Mouse (Mus musculus) midbrain, postnatal 0 days (tissue): ENCODE measurements around the gene Mpv17. TPM values are rescaled to one million over a fixed set of nuclear protein-coding genes. Genes with fewer than 3 reads are reported as not detected.

Experiments
- ATAC-seq: fragments of 200-750 bp; cut with Nextera tagmentation; 2 replicates; pipeline ENCODE4 v1.8.0; 2017; ENCODE audit warnings: moderate number of reproducible peaks, mild to moderate bottlenecking, moderate TSS enrichment, moderate library complexity; ENCODE audit not compliant: low FRiP score
- DNase-seq: peaks from one replicate; pipeline ENCODE4 v3.0.0-alpha.2; 2015; ENCODE audit warnings: low spot score
- H3K27ac ChIP-seq: fragments of 300-500 bp; sonication (generic); 2 replicates; pipeline ENCODE4 v1.5.1; 2014; ENCODE audit warnings: low read depth, mild to moderate bottlenecking, low read length, mixed read lengths
- H3K27me3 ChIP-seq: fragments of 300-500 bp; sonication (generic); 2 replicates; pipeline ENCODE4 v1.6.1; 2014; ENCODE audit warnings: low read length, control low read depth, mixed read lengths; ENCODE audit not compliant: insufficient read depth
- H3K36me3 ChIP-seq: fragments of 300-500 bp; sonication (generic); 2 replicates; pipeline ENCODE4 v1.6.1; 2014; ENCODE audit warnings: low read length, control low read depth, mixed read lengths; ENCODE audit not compliant: insufficient read depth
- H3K4me1 ChIP-seq: fragments of 300-500 bp; sonication (generic); 2 replicates; pipeline ENCODE4 v1.6.1; 2014; ENCODE audit warnings: mild to moderate bottlenecking, control low read depth, antibody characterized with exemption, low read length, mixed read lengths; ENCODE audit not compliant: insufficient read depth
- H3K4me2 ChIP-seq: fragments of 300-500 bp; sonication (generic); 2 replicates; pipeline ENCODE4 v1.6.1; 2014; ENCODE audit warnings: low read depth, mild to moderate bottlenecking, low read length, mixed read lengths; ENCODE audit not compliant: poor library complexity, severe bottlenecking
- H3K4me3 ChIP-seq: fragments of 300-500 bp; sonication (generic); 2 replicates; pipeline ENCODE4 v1.5.1; 2014; ENCODE audit warnings: low read depth, mild to moderate bottlenecking, low read length, moderate library complexity
- H3K9ac ChIP-seq: fragments of 300-500 bp; sonication (generic); replicated peaks from 2 replicates; pipeline ENCODE4 v1.6.1; 2014; ENCODE audit warnings: mild to moderate bottlenecking, low read length, moderate library complexity, mixed read lengths; ENCODE audit not compliant: poor library complexity, severe bottlenecking
- H3K9me3 ChIP-seq: fragments of 300-500 bp; sonication (generic); 2 replicates; pipeline ENCODE4 v1.6.1; 2016; ENCODE audit warnings: low read length, control low read depth
- CTCF ChIP-seq: IDR thresholded peaks from 2 replicates; pipeline ENCODE4 v1.5.1; 2016; ENCODE audit warnings: antibody characterized with exemption, mild to moderate bottlenecking
- WGBS: fragments of 180-500 bp; shearing (Covaris S2); extraction: QIAGEN DNeasy Blood & Tissue Kit; methylation state at CpG from one replicate; pipeline ENCODE4 v1.1.7; 2014; 5-methylcytosine and 5-hydroxymethylcytosine counted together
- polyA plus RNA-seq: library from polyadenylated mRNA; unstranded; fragments of >200 nt; fragmentation: Nextera tagmentation; extraction: Ambion mirVana; gene quantifications from 2 replicates; pipeline ENCODE4 v1.2.1, GENCODE M21; 2015
- total RNA-seq: library from RNA; depleted of rRNA; stranded (reverse); fragments of >200 nt; gene quantifications from 2 replicates; pipeline ENCODE4 v1.2.3, GENCODE M21; 2014

The Mpv17 gene
- total and polyA plus RNA-seq, 2 experiments from 2014 or later, result 38.8 to 65.5 TPM

- Histone ChIP-seq H3K9ac (no peak within 1 kb of the TSS), H3K9me3 (no peaks in the 10 kb centered on the region), H3K4me3 (no peak within 1 kb of the TSS), H3K4me2 (no peak within 1 kb of the TSS), H3K27ac (no peak within 1 kb of the TSS), H3K4me1 (no peaks in the 10 kb centered on the region), H3K27me3 (no peaks in the 10 kb centered on the region), H3K36me3 (no peaks in the 10 kb centered on the region)
- whole genome bisulfite sequencing, result 94% methylated on average over 18 of the region's 18 CpGs
- DNase-seq, result no peak
- TF ChIP-seq CTCF, result no peak
- no peak for ATAC-seq
Measured at GRCm38 (mm10) chr5:31108000-31108490, 46.0 kb downstream of the Mpv17 start, which contains the start of gene Slc30a3. Gene Slc30a3 (minus strand): TSS chr5:31108237.

GRCm38 (mm10) chr5:31105814-31106335, 48.2 kb downstream of the Mpv17 start, which contains the start of gene Dnajc5g:
Gene Dnajc5g (plus strand): TSS chr5:31106285.
- TF ChIP-seq CTCF, result no peak
- Histone ChIP-seq H3K4me3 (no peak within 1 kb of the TSS), H3K27me3 (no peaks in the 10 kb centered on the region), H3K9me3 (no peaks in the 10 kb centered on the region), H3K4me1 (no peaks in the 10 kb centered on the region), H3K36me3 (no peaks in the 10 kb centered on the region), H3K9ac (no peak within 1 kb of the TSS), H3K4me2 (no peak within 1 kb of the TSS), H3K27ac (no peak within 1 kb of the TSS)
- no peak for ATAC-seq
- 87% methylated on average over 9 of the region's 9 CpGs for WGBS
- no peak for DNase-seq

DNA sequence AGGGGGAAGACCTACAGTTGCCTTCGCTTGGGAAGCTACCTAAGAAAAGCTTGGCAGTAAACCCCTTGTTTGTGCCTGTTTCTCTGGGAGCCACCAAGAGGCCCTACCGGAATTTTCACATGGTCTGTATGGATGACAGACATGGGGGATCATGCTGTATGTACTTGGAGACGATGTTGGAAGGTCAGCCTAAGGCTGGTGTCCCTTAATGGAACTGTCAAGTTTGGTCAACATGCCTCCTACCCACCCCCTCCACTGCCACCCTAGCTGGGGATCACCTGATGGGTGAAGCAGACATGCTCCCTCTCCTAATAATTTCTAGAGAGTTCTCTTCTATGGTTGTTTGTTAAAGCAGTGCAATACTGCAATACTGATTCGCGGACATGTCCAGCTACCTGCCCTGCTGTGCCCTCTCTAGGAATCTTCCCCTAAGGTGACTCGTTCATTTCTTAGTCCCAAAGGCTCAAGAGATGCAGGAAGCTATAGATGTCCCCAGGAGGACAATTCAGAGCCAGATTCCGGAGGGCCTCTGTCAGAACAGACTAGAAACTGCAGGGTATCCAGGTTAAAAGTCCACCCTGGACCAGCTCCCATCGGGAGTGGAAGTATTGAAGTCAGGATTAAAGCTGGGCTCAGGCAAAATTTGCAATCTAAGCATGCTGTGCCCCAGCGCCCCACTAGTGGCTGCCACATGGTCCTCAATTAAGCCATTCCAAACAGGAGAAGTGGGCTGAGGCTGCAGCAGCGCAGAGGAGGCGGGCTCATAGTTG, 58.2 kb downstream of the Mpv17 start:
- Histone ChIP-seq H3K9me3 (no peaks in the 10 kb centered on the region), H3K27ac (no peak overlapping the region), H3K36me3 (no peaks in the 10 kb centered on the region), H3K4me3 (peak overlapping the region; percentile 12; the same call in 1 of the 2 replicates), H3K4me1 (peaks cover 4% of the 10 kb centered on the region; the same call in 1 of the 2 replicates), H3K9ac (no peak overlapping the region), H3K27me3 (peaks cover 57% of the 10 kb centered on the region), H3K4me2 (peak overlapping the region; percentile 25)
- no peak for DNase-seq
- ATAC-seq, result no peak
- no peak; the same call in 1 of the 2 replicates for TF ChIP-seq CTCF
- 20% methylated on average over 11 of the region's 11 CpGs for WGBS

DNA sequence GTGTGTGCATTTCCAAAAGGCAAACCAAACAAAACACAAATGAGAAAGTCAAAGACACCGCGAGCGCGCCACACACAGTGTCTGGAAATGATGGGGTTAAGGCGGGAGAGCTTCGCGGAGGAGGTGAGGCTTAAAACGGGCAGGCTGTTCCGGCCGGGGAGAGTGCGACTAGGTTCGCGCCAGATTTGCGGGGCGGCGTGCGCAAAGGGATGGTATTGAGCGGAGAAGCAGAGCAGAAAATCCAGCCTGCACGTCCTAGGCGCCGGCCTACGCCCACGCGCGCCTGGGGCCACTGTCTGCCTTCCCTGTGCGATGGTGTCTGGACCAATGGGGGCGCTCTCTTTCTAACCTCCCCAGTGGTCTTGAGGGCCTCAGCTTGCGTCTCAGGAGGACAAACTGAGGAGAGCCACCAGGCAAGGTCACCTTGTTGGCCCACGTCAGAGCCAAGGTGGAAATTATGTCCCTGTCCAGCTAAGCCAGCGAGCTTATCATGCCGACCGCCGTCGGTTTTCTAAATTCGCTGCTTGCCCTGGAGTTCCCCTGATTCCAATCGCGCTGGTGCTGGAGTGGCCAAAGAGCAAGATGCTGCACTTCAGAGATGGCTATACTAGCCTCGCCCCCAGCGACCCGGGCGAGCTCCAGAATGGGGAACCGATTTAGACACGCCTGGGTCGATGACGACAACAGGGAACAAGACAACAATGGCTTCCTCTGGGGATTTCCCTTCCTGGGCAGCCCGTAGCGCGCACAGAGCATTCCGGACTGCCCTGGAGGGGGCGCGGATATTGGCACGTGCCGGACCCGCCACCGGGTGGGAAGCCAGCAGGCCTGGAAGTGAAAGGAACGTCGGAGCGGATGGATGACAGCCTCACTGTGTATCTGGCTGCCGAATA, 59.0 kb downstream of the Mpv17 start:
- peaks cover 60% of the 10 kb centered on the region for H3K27me3 ChIP-seq
- peak; percentile 3 for TF ChIP-seq CTCF
- no peak overlapping the region for H3K9ac ChIP-seq
- no peaks in the 10 kb centered on the region for H3K9me3 ChIP-seq
- peak; percentile 38 for DNase-seq
- under 1% methylated on average over 58 of the region's 59 CpGs for WGBS
- H3K36me3 ChIP-seq, result no peaks in the 10 kb centered on the region
- H3K27ac ChIP-seq, result no peak overlapping the region
- H3K4me1 ChIP-seq, result peaks cover 4% of the 10 kb centered on the region; the same call in 1 of the 2 replicates
- ATAC-seq, result no peak
- peak overlapping the region; percentile 12 for H3K4me3 ChIP-seq
- peak overlapping the region; percentile 25 for H3K4me2 ChIP-seq

DNA sequence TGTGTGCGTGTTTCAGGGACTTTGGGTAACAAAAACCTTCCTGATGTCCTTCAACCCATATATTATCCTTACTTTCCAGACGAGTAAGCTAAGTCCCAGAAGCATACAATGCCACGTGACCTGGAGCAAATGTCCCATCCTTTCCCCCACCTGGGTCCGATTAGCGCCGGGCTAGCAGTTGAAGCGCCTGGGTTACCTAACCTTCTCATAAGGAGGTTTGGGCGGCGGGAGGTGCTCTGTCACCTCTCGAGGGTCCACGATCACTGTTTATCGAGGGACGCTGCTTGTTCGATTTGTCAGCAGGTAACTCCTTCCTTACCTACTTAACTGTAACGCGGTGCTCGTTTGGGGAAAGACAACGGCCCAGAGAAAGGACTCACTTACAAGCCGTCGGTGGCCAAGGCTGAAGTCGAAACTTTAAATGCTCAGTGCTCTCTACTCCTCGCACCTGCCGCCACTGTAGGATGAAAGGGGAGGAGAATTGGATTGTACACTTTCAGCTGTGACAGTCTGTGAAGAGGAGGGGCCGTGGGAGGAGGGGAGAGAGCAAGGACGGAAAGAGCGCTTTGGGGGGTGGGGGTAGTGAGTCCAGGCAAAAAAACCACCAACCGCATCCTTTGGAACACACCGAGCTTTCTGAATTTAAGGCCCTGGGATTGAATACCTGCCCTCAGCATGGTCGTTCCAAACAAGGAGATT, 59.8 kb downstream of the Mpv17 start:
- Histone ChIP-seq H3K27me3 (peaks cover 60% of the 10 kb centered on the region), H3K9ac (no peak overlapping the region), H3K9me3 (no peaks in the 10 kb centered on the region), H3K4me2 (peak overlapping the region; percentile 63), H3K4me1 (peaks cover 4% of the 10 kb centered on the region; the same call in 1 of the 2 replicates), H3K36me3 (no peaks in the 10 kb centered on the region), H3K4me3 (peak overlapping the region; percentile 12; the same call in 1 of the 2 replicates), H3K27ac (no peak overlapping the region)
- no peak for DNase-seq
- WGBS, result under 1% methylated on average over 29 of the region's 29 CpGs
- no peak for TF ChIP-seq CTCF
- no peak for ATAC-seq
